8 mouse cellular contexts compared by ENCODE assay signal in the genomic region with DNA sequence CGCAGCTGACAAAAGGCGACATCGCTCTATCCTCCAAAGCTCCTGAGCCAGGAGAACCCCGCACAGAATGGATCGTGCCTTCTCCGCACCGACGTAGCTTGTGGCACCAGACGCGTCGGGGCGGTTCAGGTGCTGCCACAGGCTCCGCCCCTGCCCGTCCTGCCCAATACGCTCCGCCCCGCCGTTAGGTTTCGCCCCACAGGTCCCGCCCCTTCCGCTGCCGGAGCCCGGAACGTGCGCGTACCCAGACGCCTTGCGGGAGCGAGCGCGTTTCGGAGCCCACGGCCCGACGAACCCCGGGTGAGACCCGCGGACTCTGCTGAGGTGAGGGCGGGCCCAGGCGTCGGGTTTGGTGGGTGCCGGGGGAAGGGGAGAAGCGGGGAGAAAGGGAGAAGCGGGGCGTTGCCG. TPM values are rescaled to one million over a fixed set of nuclear protein-coding genes. Genes with fewer than 3 reads are reported as not detected.
DNase-seq lines count a peak whose midpoint lies in the region; ATAC-seq lines count a peak whose summit lies in the region.

A gene (plus strand): TSS at position 246 of the 408 bp plus-strand sequence.

- peak; percentile 72 for DNase-seq in MEL-GATA-1-ER (ENCODE audit: extremely low read depth, low read depth)
- DNase-seq in cerebellum, adult 8-10 months, result peak; percentile 93
- DNase-seq in forelimb bud, embryonic 11.5 days (ENCODE audit: low read depth, low spot score), result peak; percentile 90
- peak; percentile 80 for DNase-seq in layer of hippocampus, adult 9-10 months (ENCODE audit: low spot score)
- peak; percentile 78 for DNase-seq in ovary, postnatal 10 days (ENCODE audit: low spot score)
- peak; percentile 95 to 98 for DNase-seq in thymus, postnatal 10 days (ENCODE audit: low spot score in 2 of 2)

- peak within 1 kb of the TSS; percentile 37; the same call in 1 of the 2 replicates for H3K27ac ChIP-seq in lung, embryonic 16.5 days (ENCODE audit: low read length)

- H3K4me3 ChIP-seq in lung, embryonic 16.5 days (ENCODE audit: low read length), result peak within 1 kb of the TSS; percentile 86

- H3K36me3 ChIP-seq in lung, embryonic 16.5 days (ENCODE audit: control insufficient read depth, insufficient read depth, low read length), result peaks cover 4% of the 10 kb centered on the region; the same call in 1 of the 2 replicates

- no peaks in the 10 kb centered on the region for H3K27me3 ChIP-seq in lung, embryonic 16.5 days (ENCODE audit: control insufficient read depth, insufficient read depth, low read depth, low read length)

- ATAC-seq in hematopoietic stem cell, adult 5-6 weeks (replicated peaks in 1 of 2; ENCODE audit: insufficient read depth in 1 of 2, low FRiP score in 2 of 2, low TSS enrichment in 1 of 2, low read depth in 1 of 2, poor library complexity in 2 of 2, severe bottlenecking in 2 of 2), result peak; percentile 99
- ATAC-seq in lung, embryonic 16.5 days (ENCODE audit: low read depth), result peak; percentile 99

- H3K9me3 ChIP-seq in lung, embryonic 16.5 days (ENCODE audit: control insufficient read depth, low read length), result no peaks in the 10 kb centered on the region

- H3K4me1 ChIP-seq in lung, embryonic 16.5 days (replicated peaks; ENCODE audit: control insufficient read depth, insufficient read depth, low read length), result peaks cover 12% of the 10 kb centered on the region

- WGBS in lung, embryonic 16.5 days, result 0% methylated on average over 41 of the region's 46 CpGs

- peak within 1 kb of the TSS; percentile 86 for H3K9ac ChIP-seq in lung, embryonic 16.5 days (ENCODE audit: low read length)

- peak within 1 kb of the TSS; percentile 75 for H3K4me2 ChIP-seq in lung, embryonic 16.5 days (ENCODE audit: low read depth, low read length)

RNA-seq across cellular contexts. Expression of the gene that starts here (rescaled TPM):
- 27.8 and 34.9 TPM in 2 replicates for total RNA-seq in hematopoietic stem cell, adult 5-6 weeks (2017)
- 20.8 and 21.2 TPM in 2 replicates for polyA plus RNA-seq in lung, embryonic 16.5 days (2015; fragmentation: Nextera tagmentation; extraction: Ambion mirVana)

Comparison
In these comparisons a context has a peak if more than half of its experiments do, and no peak if none do; other contexts are left out.
1. Peak in every context shown above with its lines: DNase-seq, ATAC-seq, H3K4me3 ChIP-seq and H3K27ac ChIP-seq.